Mouse (Mus musculus) embryonic facial prominence, embryonic 13.5 days (tissue): ENCODE measurements around the gene Tacr1. TPM values are rescaled to one million over a fixed set of nuclear protein-coding genes. Genes with fewer than 3 reads are reported as not detected.

Source experiments
- ATAC-seq: fragments of 200-750 bp; cut with Nextera tagmentation; 2 replicates; pipeline ENCODE4 v1.8.0; 2017; ENCODE audit warnings: low read depth; ENCODE audit not compliant: insufficient number of reproducible peaks, insufficient read depth, low FRiP score, low TSS enrichment
- H3K27ac ChIP-seq: fragments of 300-500 bp; sonication (generic); 2 replicates; pipeline ENCODE4 v1.5.1; 2015; ENCODE audit warnings: moderate library complexity, mild to moderate bottlenecking, inconsistent platforms
- H3K27me3 ChIP-seq: fragments of 300-500 bp; sonication (generic); 2 replicates; pipeline ENCODE4 v1.6.1; 2015; ENCODE audit warnings: mild to moderate bottlenecking, inconsistent platforms
- H3K36me3 ChIP-seq: fragments of 300-500 bp; sonication (generic); 2 replicates; pipeline ENCODE4 v1.6.1; 2015; ENCODE audit warnings: mild to moderate bottlenecking, inconsistent platforms
- H3K4me1 ChIP-seq: fragments of 300-500 bp; sonication (generic); 2 replicates; pipeline ENCODE4 v1.6.1; 2015; ENCODE audit warnings: inconsistent platforms
- H3K4me2 ChIP-seq: fragments of 300-500 bp; sonication (generic); 2 replicates; pipeline ENCODE4 v1.6.1; 2015; ENCODE audit warnings: moderate library complexity, mild to moderate bottlenecking, inconsistent platforms
- H3K4me3 ChIP-seq: fragments of 300-500 bp; sonication (generic); 2 replicates; pipeline ENCODE4 v1.5.1; 2015; ENCODE audit warnings: mild to moderate bottlenecking, inconsistent platforms
- H3K9ac ChIP-seq: fragments of 300-500 bp; sonication (generic); 2 replicates; pipeline ENCODE4 v1.6.1; 2015; ENCODE audit warnings: mild to moderate bottlenecking, inconsistent platforms
- H3K9me3 ChIP-seq: fragments of 300-500 bp; sonication (generic); 2 replicates; pipeline ENCODE4 v1.6.1; 2016; ENCODE audit warnings: inconsistent platforms
- WGBS: fragments of 180-500 bp; shearing (Covaris S2); methylation state at CpG from one replicate; pipeline ENCODE4 v1.1.7; 2015; ENCODE audit warnings: mixed read lengths; 5-methylcytosine and 5-hydroxymethylcytosine counted together
- polyA plus RNA-seq: library from polyadenylated mRNA; unstranded; fragments of >200 nt; fragmentation: Nextera tagmentation; extraction: Ambion mirVana; gene quantifications from 2 replicates; pipeline ENCODE4 v1.2.1, GENCODE M21; 2015

Tacr1 gene
- polyA plus RNA-seq, 1 experiment from 2014 or later, result 0.38 TPM

DNA sequence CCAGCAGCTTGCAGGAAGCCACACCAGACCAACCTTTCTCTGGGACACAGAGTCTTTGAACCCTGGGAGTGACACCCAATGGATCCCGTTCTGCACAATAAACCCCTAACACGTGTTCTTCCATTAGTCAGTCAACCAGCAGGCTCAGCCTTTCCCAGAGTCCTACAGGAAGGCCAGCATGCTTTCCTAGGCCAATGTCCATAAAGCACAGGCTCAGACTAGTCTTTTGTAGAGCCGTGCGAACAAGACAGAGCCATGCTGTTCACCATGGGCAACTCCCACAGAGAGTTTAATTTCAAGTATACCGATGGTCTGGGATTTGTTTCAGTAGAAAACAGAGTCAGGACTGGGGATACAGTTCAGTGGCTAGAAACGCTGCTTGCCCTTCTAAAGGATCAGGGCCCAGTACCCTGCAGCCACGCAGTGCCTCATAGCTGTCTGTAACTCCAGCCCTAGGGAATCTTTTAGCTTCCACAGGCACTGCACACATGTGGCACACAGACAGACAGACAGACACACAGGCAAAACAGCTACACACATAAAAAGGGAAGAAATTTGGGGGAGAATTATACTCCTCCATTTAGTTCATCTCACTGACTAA is 55.1 kb downstream of the Tacr1 start:
- 76% methylated on average over 7 of the region's 7 CpGs for WGBS
- Histone ChIP-seq H3K4me1 (no peaks in the 10 kb centered on the region), H3K27ac (no peak overlapping the region), H3K9ac (no peak overlapping the region), H3K36me3 (no peaks in the 10 kb centered on the region), H3K27me3 (no peaks in the 10 kb centered on the region), H3K4me2 (no peak overlapping the region), H3K9me3 (no peaks in the 10 kb centered on the region), H3K4me3 (no peak overlapping the region)
- ATAC-seq, result no peak

DNA sequence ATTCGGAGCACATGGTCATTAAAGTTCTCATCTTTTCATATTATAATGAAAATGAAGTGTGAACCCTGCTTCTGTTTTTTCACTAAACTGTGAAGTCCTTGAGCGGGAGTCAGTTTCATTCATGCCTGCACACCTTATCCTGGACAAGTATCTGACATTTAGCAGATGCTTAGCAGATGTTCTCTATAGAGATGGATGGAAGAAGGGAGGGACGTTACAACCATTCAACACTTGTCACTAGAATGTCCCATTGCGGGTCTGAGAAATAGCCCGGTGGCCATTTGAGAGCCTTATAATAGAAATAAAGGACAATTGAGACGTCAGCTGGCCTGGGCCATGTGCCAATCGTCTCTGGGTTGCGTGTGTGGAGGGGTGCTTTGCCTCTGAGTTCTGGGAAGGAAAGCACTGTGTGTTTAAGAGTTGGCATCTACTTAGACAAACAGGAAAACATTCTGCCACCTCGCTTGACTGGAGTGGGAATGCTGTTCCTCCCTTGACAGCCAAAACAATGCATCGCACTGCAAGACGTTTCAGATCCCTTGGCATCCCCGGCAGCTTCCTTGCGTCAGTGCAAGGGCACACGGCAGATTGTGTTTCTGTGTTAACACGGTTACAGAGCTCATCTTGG is 56.7 kb downstream of the Tacr1 start:
- H3K36me3 ChIP-seq, result no peaks in the 10 kb centered on the region
- ATAC-seq, result no peak
- H3K27ac ChIP-seq, result no peak overlapping the region

DNA sequence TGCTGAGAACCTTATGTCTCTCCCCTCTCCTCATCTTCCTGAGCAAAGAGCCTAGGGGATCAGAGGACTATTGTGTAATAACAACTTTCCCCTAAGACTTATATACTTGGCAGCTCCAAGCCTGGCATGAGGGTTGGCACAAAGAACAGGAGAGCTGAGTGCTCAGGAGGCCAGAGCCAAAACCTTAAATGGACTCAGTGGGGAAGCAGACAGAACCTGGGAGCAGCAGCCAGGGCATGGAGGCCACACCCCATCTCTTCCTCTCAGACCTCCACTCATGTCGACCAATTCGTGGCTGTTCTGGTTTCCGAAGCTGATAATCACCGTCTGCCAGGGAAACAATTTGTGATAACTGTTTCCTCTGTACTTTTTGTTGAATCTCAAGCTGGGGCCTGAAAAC is 61.0 kb downstream of the Tacr1 start:
- Histone ChIP-seq H3K36me3 (no peaks in the 10 kb centered on the region), H3K27me3 (no peaks in the 10 kb centered on the region), H3K9me3 (no peaks in the 10 kb centered on the region), H3K4me1 (peaks cover 5% of the 10 kb centered on the region; the same call in 1 of the 2 replicates), H3K4me3 (no peak overlapping the region), H3K9ac (no peak overlapping the region), H3K27ac (no peak overlapping the region), H3K4me2 (no peak overlapping the region)
- ATAC-seq, result no peak
- 55% methylated on average over 4 of the region's 4 CpGs for WGBS

More for the DNA sequence above, 56.7 kb downstream of the Tacr1 start:
- no peaks in the 10 kb centered on the region for H3K27me3 ChIP-seq
- H3K9ac ChIP-seq, result no peak overlapping the region
- H3K4me2 ChIP-seq, result no peak overlapping the region
- H3K4me1 ChIP-seq, result peaks cover 2% of the 10 kb centered on the region; the same call in 1 of the 2 replicates
- 78% methylated on average over 15 of the region's 15 CpGs for WGBS
- no peak overlapping the region for H3K4me3 ChIP-seq
- no peaks in the 10 kb centered on the region for H3K9me3 ChIP-seq

DNA sequence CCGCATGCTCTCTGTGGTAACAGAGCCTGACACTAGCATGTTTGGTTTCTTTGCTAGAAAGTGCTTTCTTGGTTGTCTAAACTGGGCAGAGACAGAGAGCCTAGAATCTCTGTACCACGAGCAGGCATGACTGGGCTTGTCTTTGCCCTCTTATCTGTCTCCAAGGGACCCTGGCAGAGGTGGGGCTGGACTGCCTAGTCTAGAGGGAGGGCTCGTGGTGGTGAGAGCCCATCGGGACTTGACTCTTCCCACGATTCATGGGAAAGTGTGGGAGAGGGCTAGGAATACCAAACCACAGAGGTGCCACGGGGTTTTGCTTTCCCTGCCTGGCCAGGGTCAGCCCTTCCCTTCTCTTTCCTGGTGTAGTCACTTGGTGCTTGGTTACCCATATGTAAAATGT is 72.3 kb downstream of the Tacr1 start:
- no peak for ATAC-seq
- Histone ChIP-seq H3K4me3 (no peak overlapping the region), H3K27me3 (no peaks in the 10 kb centered on the region), H3K9me3 (no peaks in the 10 kb centered on the region), H3K4me1 (no peaks in the 10 kb centered on the region), H3K4me2 (no peak overlapping the region), H3K36me3 (no peaks in the 10 kb centered on the region), H3K9ac (no peak overlapping the region), H3K27ac (no peak overlapping the region)
- WGBS, result 71% methylated on average over 6 of the region's 6 CpGs

DNA sequence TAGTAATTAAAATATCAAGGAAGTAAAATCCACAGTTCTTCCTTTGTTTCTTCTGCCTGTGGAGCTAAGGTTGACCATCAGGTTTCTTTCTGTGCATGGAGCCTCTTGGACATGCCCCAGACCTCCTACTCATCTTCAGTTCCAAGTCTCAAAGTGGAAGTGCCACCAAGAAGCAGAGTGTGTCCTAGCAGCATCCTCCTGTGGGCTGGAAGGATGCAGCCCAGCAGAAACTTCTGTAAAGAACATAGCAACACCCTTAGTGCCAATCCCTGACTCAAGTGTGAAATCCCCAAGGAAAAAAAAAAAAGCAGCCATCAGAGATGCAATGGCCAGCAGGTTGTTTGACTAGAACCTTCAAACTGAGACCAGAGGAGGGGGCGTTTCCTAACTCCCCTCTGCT is 81.7 kb downstream of the Tacr1 start:
- H3K27me3 ChIP-seq, result no peaks in the 10 kb centered on the region
- no peaks in the 10 kb centered on the region for H3K36me3 ChIP-seq
- H3K9ac ChIP-seq, result no peak overlapping the region
- WGBS, result 100% methylated on average over 1 of the region's 1 CpGs
- H3K27ac ChIP-seq, result no peak overlapping the region
- no peak overlapping the region for H3K4me2 ChIP-seq
- H3K4me1 ChIP-seq, result no peaks in the 10 kb centered on the region
- ATAC-seq, result no peak
- H3K4me3 ChIP-seq, result no peak overlapping the region
- H3K9me3 ChIP-seq, result no peaks in the 10 kb centered on the region

DNA sequence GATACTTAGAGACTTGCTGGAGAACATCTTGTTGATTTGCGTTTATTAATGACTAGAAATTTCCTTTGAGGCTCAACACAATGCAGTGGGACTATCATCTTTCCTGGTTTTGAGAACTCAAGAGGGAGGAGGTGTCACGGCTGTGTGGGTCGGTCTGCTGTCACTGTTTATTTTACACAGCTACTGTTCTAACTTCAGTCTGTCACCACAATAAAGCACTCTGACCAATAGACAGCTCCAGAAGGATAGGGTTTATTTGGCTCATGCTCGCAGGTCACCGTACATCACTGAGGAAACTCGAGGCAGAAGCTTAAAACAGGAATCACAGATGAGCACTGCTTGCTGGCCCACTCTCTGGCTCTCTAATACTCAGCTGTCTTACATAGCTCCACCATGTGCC is 92.3 kb downstream of the Tacr1 start:
- H3K9me3 ChIP-seq, result peaks cover 3% of the 10 kb centered on the region; the same call in 1 of the 2 replicates
- H3K27ac ChIP-seq, result no peak overlapping the region
- H3K4me2 ChIP-seq, result no peak overlapping the region
- no peaks in the 10 kb centered on the region for H3K4me1 ChIP-seq
- H3K36me3 ChIP-seq, result no peaks in the 10 kb centered on the region
- H3K27me3 ChIP-seq, result no peaks in the 10 kb centered on the region
- H3K9ac ChIP-seq, result no peak overlapping the region
- 67% methylated on average over 6 of the region's 6 CpGs for WGBS
- no peak overlapping the region for H3K4me3 ChIP-seq
- no peak for ATAC-seq

DNA sequence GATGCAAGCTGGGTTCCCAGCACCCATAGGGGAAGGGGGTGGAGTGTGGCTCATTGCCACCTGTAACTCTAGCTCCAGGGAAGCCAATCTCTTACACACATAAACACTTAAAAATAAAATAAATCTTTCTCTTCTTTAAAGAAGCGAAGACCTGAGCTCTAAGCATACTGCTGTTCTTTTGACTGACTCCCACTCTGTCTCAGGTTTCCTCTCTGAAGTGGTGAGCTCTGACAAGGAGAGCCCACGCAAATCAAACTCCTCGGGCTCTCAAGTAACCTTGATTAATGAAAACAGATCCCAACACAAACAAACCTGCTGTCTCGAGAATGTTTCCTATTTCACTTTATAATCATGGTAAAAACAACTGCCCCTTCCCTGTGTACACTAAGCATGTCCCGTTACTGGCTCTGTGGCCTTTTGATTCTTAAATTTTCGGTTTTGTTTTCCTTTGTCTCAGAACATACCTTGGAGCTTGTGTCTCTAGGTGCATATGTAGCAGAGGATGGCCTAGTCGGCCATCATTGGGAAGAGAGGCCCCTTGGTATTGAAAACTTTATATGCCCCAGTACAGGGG is 108.8 kb downstream of the Tacr1 start:
- Histone ChIP-seq H3K36me3 (no peaks in the 10 kb centered on the region), H3K4me1 (no peaks in the 10 kb centered on the region), H3K27ac (no peak overlapping the region), H3K4me2 (no peak overlapping the region), H3K9me3 (no peaks in the 10 kb centered on the region), H3K27me3 (no peaks in the 10 kb centered on the region), H3K9ac (no peak overlapping the region), H3K4me3 (no peak overlapping the region)
- no peak for ATAC-seq
- WGBS, result 43% methylated on average over 7 of the region's 7 CpGs

DNA sequence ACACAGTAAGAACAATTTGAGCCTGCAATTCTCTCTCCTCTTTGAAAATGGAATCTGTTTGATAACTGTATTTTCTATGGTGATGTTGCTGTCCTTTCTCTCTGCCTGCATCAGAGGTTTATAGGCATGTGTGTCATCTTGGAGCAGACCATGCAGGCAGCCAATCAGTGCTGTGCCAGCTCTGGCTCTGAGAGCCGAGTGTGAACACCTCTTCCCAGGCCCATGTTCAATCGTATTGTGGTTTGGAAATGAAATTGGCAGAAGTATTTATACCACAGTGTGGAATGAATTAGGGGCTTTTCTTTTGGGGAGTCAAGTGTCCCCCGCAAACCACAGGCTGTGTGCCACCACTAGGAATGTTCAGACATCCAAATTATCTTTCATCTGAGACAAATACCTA is 117.5 kb downstream of the Tacr1 start:
- 50% methylated on average over 3 of the region's 3 CpGs for WGBS
- H3K27ac ChIP-seq, result no peak overlapping the region
- H3K36me3 ChIP-seq, result no peaks in the 10 kb centered on the region
- H3K9ac ChIP-seq, result no peak overlapping the region
- no peak overlapping the region for H3K4me2 ChIP-seq
- no peak overlapping the region for H3K4me3 ChIP-seq
- no peaks in the 10 kb centered on the region for H3K27me3 ChIP-seq
- no peaks in the 10 kb centered on the region for H3K9me3 ChIP-seq
- 0 out of 2 replicates have a peak, but pooled peaks cover 4% of the 10 kb centered on the region for H3K4me1 ChIP-seq
- no peak for ATAC-seq

DNA sequence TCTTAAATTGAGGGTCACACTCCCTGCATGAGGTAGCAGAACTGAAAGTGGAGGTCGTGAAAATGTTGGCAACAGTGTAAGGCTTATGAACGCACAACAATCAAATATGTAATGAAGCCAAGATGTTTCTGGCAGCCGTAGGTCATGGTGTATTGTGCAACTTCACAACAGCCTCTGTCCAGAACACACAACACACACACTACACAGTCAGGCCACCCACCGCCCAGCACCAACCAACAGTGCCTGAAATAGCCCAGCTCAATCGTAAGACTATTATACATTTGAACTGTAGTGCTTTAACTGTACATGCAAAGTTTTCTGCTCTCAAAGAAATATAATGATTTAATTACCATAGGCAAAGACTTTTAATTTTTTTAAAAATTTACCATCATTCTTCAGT is 120.4 kb downstream of the Tacr1 start:
- H3K27ac ChIP-seq, result no peak overlapping the region
- WGBS, result 75% methylated on average over 5 of the region's 5 CpGs
- H3K9ac ChIP-seq, result no peak overlapping the region
- no peaks in the 10 kb centered on the region for H3K27me3 ChIP-seq
- no peaks in the 10 kb centered on the region for H3K9me3 ChIP-seq
- H3K4me1 ChIP-seq, result 0 out of 2 replicates have a peak, but pooled peaks cover 4% of the 10 kb centered on the region
- no peak overlapping the region for H3K4me2 ChIP-seq
- H3K4me3 ChIP-seq, result no peak overlapping the region
- ATAC-seq, result no peak
- no peaks in the 10 kb centered on the region for H3K36me3 ChIP-seq

DNA sequence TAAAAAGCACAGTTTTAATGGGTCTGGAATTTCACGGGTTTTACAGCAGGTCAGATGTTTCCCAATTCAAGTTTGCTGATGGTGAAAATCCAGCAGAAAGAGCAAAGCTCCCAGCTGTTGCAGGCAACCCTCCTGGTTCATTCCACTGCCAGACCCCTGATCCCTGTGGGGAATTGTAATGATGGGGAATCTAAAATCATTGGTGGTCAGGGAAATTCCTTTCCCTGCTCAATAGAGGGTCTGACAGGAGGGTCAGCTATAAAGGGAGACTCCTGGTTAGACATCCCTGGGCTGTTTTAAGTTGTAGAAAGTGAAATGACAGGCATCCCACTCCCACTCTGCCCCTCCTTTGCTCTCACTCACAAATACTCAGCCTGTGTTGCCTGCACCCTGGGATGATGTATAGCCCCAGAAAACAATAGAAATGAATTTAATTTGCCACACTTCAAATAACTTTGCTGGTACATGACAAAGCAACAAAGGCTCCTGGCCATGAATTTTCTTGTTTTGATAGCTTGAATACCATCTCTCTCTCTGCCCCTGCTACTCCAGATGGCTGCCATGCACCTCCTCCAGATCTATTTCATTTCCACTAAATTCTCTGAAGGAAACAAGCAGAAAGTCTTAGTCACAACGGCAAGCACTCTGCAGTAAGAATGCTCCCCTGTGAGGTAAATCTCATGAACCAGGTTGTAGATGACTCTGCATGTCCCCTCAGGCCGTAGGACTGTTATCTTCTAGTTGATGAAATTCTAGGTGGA is 123.2 kb downstream of the Tacr1 start:
- Histone ChIP-seq H3K4me3 (no peak overlapping the region), H3K9ac (no peak overlapping the region), H3K27me3 (no peaks in the 10 kb centered on the region), H3K36me3 (no peaks in the 10 kb centered on the region), H3K4me2 (no peak overlapping the region), H3K27ac (no peak overlapping the region), H3K4me1 (no peaks in the 10 kb centered on the region), H3K9me3 (no peaks in the 10 kb centered on the region)
- no peak for ATAC-seq
- 48% methylated on average over 3 of the region's 3 CpGs for WGBS

DNA sequence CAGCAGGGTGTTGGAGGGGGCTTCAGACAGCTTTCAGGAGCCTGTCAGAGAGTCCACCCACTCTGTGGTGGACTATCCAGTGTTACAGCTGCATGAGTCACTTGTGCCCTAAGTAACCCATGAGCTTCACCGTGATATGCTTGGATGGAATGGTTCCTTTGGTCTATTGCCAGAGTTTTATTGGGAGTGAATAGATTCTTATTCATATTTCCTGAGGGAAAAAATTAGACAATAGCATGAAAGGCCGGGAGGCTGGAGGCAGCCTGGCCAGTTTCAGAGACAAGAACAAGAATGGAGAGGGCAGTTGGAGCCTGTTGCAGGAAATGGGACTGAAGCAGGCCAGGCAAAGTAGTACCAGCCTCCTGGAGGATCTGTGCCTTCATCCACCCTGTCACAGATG is 126.5 kb downstream of the Tacr1 start:
- ATAC-seq, result no peak
- Histone ChIP-seq H3K27me3 (no peaks in the 10 kb centered on the region), H3K36me3 (no peaks in the 10 kb centered on the region), H3K4me3 (no peak overlapping the region), H3K9ac (no peak overlapping the region), H3K27ac (no peak overlapping the region), H3K9me3 (no peaks in the 10 kb centered on the region), H3K4me2 (no peak overlapping the region), H3K4me1 (no peaks in the 10 kb centered on the region)
- 72% methylated on average over 2 of the region's 2 CpGs for WGBS
